Mouse (Mus musculus) lung, adult 2 months (tissue): ENCODE data around the gene Pik3c2a.

Source experiments
- CTCF ChIP-seq: fragments of 200-500 bp; IDR thresholded peaks from 2 replicates; pipeline ENCODE4 v1.5.1; 2011; ENCODE audit warnings: mild to moderate bottlenecking, low read length, control low read depth; ENCODE audit not compliant: insufficient read depth
- POLR2A ChIP-seq: fragments of 200-500 bp; IDR thresholded peaks from 2 replicates; pipeline ENCODE4 v1.6.1; 2011; ENCODE audit warnings: low read depth, mild to moderate bottlenecking, control low read depth, low read length, borderline replicate concordance; ENCODE audit errors: extremely low read depth

DNA sequence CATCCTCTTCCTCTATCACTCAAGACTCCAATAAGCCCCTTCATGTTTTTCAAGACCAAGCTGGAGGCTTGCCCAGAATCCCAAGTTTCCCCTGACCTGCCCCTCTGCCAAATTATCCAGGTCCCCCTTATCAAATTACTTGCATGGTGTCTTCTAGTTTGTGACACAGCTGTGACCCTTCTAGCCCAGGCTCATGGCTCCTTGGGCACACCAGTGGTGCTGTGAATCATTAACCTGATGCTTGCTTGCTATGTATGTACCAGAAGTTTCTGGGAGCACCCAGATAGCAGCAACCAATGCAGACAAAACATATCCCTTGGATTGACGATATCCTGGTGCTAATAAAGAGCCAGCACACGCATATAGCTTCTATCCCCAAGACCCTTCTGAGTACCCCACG, 154.3 kb downstream of the Pik3c2a start:
- TF ChIP-seq CTCF = no peak
- no peak for TF ChIP-seq POLR2A
